Mouse (Mus musculus): Measurements from ENCODE around the gene Aif1.

GRCm38 (mm10) chr17:35147922-35148639 is 27.8 kb downstream of the Aif1 start:
- TF ChIP-seq CTCF (IDR thresholded peaks at IDR 0.05; ENCODE audit: low read depth, low read length) (no peak), POLR2A (IDR thresholded peaks at IDR 0.05; ENCODE audit: borderline replicate concordance, low read depth, low read length) (no peak)
